Mouse (Mus musculus) macrophage (primary cell): ENCODE measurements around the gene Asxl1. TPM values are rescaled to one million over a fixed set of nuclear protein-coding genes. Genes with fewer than 3 reads are reported as not detected.

Source experiments
- H3K27ac ChIP-seq: fragments of 350-480 bp; formaldehyde crosslinking; 2 replicates; pipeline ENCODE4 v1.9.0; 2021
- H3K36me3 ChIP-seq: fragments of 350-480 bp; formaldehyde crosslinking; 2 replicates; pipeline ENCODE4 v1.9.0; 2021; ENCODE audit errors: inconsistent target
- H3K4me3 ChIP-seq: fragments of 350-480 bp; formaldehyde crosslinking; 2 replicates; pipeline ENCODE4 v1.9.0; 2021; ENCODE audit errors: inconsistent target
- H3K79me2 ChIP-seq: fragments of 350-480 bp; formaldehyde crosslinking; 2 replicates; pipeline ENCODE4 v1.9.0; 2021; ENCODE audit errors: inconsistent target
- WGBS: methylation state at CpG from one replicate; pipeline ENCODE4 v1.1.7; 2026; ENCODE audit warnings: inconsistent platforms; ENCODE audit not compliant: missing documents; 5-methylcytosine and 5-hydroxymethylcytosine counted together
- polyA plus RNA-seq: library from polyadenylated mRNA; stranded (reverse); fragments of 250-400 nt; gene quantifications from 3 replicates; pipeline ENCODE4 v1.2.4, GENCODE M21; 2018; ENCODE audit warnings: inconsistent platforms

Asxl1 gene
- polyA plus RNA-seq, 1 experiment from 2014 or later = 22.9 TPM

GRCm38 (mm10) chr2:153411557-153411956 lies 65.9 kb downstream of the Asxl1 start:
- 69% methylated on average over 9 of the region's 9 CpGs for WGBS
- Histone ChIP-seq H3K36me3 (peaks cover 10% of the 10 kb centered on the region; the same call in 1 of the 2 replicates), H3K4me3 (no peak overlapping the region), H3K79me2 (no peaks in the 10 kb centered on the region), H3K27ac (no peak overlapping the region)

DNA sequence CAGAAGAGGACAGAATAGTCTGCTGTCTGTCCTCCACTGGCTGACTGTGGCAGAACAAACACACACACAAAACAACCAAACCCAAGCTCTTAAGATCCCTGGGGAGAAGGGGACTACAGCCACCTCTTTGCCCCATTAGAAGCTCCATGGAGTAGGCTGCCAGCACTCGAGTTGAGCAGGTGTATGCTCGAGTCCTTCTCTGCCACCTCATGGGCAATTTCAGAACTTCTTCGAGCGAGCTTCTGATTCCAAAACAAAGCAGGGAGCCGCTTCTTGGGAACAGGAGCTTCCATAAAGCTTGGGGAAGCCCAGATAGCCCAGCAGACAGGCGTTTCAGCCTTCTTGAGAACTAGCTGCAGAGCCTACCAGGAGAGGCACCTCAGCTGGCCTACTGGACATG lies 66.9 kb downstream of the Asxl1 start:
- peaks cover 20% of the 10 kb centered on the region for H3K36me3 ChIP-seq

GRCm38 (mm10) chr2:153414607-153415006 lies 69.0 kb downstream of the Asxl1 start:
- Histone ChIP-seq H3K36me3 (peaks cover 38% of the 10 kb centered on the region), H3K27ac (no peak overlapping the region), H3K4me3 (no peak overlapping the region), H3K79me2 (no peaks in the 10 kb centered on the region)
- 63% methylated on average over 2 of the region's 2 CpGs for WGBS

More for the DNA sequence above, 66.9 kb downstream of the Asxl1 start:
- no peaks in the 10 kb centered on the region for H3K79me2 ChIP-seq
- no peak overlapping the region for H3K4me3 ChIP-seq
- H3K27ac ChIP-seq = no peak overlapping the region
- WGBS = 91% methylated on average over 6 of the region's 6 CpGs

GRCm38 (mm10) chr2:153417841-153418240 lies 72.2 kb downstream of the Asxl1 start:
- WGBS = 97% methylated on average over 6 of the region's 12 CpGs
- Histone ChIP-seq H3K36me3 (peaks cover 36% of the 10 kb centered on the region), H3K4me3 (no peak overlapping the region), H3K27ac (no peak overlapping the region), H3K79me2 (no peaks in the 10 kb centered on the region)

GRCm38 (mm10) chr2:153418381-153418780 lies 72.8 kb downstream of the Asxl1 start:
- WGBS = 86% methylated on average over 1 of the region's 1 CpGs
- Histone ChIP-seq H3K27ac (no peak overlapping the region), H3K4me3 (no peak overlapping the region), H3K79me2 (no peaks in the 10 kb centered on the region), H3K36me3 (peaks cover 36% of the 10 kb centered on the region)

GRCm38 (mm10) chr2:153421233-153421632 lies 75.6 kb downstream of the Asxl1 start:
- Histone ChIP-seq H3K36me3 (peaks cover 36% of the 10 kb centered on the region), H3K27ac (no peak overlapping the region), H3K79me2 (no peaks in the 10 kb centered on the region), H3K4me3 (no peak overlapping the region)

GRCm38 (mm10) chr2:153422051-153422450 lies 76.4 kb downstream of the Asxl1 start:
- peaks cover 31% of the 10 kb centered on the region for H3K36me3 ChIP-seq
- no peaks in the 10 kb centered on the region for H3K79me2 ChIP-seq
- H3K27ac ChIP-seq = no peak overlapping the region
- 86% methylated on average over 5 of the region's 5 CpGs for WGBS
- H3K4me3 ChIP-seq = no peak overlapping the region

GRCm38 (mm10) chr2:153423113-153423512 lies 77.5 kb downstream of the Asxl1 start:
- Histone ChIP-seq H3K27ac (no peak overlapping the region), H3K36me3 (peaks cover 20% of the 10 kb centered on the region; the same call in 1 of the 2 replicates), H3K4me3 (no peak overlapping the region), H3K79me2 (no peaks in the 10 kb centered on the region)
- WGBS = 95% methylated on average over 3 of the region's 3 CpGs

GRCm38 (mm10) chr2:153424557-153424956 lies 78.9 kb downstream of the Asxl1 start:
- no peak overlapping the region for H3K4me3 ChIP-seq
- H3K79me2 ChIP-seq = no peaks in the 10 kb centered on the region
- 69% methylated on average over 8 of the region's 8 CpGs for WGBS
- H3K36me3 ChIP-seq = peaks cover 8% of the 10 kb centered on the region; the same call in 1 of the 2 replicates
- no peak overlapping the region for H3K27ac ChIP-seq

GRCm38 (mm10) chr2:153425124-153425844 lies 79.7 kb downstream of the Asxl1 start:
- 90% methylated on average over 4 of the region's 4 CpGs for WGBS
- Histone ChIP-seq H3K27ac (no peak overlapping the region), H3K36me3 (peaks cover under 1% of the 10 kb centered on the region; the same call in 1 of the 2 replicates), H3K4me3 (no peak overlapping the region), H3K79me2 (no peaks in the 10 kb centered on the region)

DNA sequence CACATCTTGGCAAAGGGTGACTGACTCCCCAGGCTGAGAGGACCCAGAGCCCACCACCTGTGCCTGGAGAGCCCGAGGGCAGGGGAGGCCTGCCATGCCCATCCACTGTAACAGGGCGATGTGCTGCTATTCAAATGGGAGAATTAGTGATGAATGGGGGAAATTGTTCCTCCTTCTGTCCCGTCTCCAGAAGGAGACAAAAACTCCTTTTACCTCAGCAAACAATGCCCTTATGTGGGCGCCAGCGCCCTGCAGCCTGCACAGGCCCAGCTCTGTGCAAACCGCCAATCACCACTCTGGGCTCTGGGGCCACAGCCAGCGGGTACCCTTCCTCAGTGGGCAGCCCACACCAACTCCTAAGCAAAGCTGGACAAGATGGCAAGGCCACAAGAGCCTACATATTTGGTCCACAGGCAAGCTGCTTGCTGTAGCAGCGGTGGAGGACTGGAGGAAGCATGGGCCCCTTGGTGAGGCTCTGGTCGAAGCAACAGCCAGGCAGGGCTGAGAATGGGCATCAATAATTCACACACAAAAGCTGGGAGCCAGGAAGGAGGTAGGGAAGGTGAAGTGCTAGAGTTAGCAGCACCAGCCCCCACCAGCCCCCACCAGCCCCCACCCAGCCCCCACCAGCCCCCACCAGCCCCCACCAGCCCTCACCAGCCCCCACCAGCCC lies 80.5 kb downstream of the Asxl1 start:
- WGBS = 95% methylated on average over 9 of the region's 9 CpGs
- H3K4me3 ChIP-seq = no peak overlapping the region
- no peak overlapping the region for H3K27ac ChIP-seq
- no peaks in the 10 kb centered on the region for H3K36me3 ChIP-seq
- H3K79me2 ChIP-seq = no peaks in the 10 kb centered on the region

DNA sequence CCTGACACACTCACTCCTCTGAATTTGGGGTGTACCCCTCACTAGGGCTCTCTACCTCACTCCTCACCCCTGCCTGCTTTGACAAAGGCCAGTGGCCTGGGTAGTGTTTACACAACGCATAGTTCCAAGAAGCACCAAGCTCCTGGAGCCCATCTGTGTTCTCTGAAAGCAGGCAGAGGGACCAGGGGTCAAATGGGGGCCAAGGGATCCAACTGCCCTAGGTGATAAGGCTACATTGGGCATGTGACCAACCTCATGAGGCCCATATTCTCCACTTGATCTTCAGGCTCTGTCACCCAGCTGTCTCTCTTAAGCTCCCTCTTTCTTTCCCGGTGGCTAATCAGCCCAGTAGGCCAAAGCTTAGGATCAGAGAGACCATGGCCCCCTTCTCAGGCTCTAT lies 81.3 kb downstream of the Asxl1 start:
- 78% methylated on average over 2 of the region's 2 CpGs for WGBS
- no peaks in the 10 kb centered on the region for H3K36me3 ChIP-seq
- H3K4me3 ChIP-seq = no peak overlapping the region
- H3K79me2 ChIP-seq = no peaks in the 10 kb centered on the region
- no peak overlapping the region for H3K27ac ChIP-seq

DNA sequence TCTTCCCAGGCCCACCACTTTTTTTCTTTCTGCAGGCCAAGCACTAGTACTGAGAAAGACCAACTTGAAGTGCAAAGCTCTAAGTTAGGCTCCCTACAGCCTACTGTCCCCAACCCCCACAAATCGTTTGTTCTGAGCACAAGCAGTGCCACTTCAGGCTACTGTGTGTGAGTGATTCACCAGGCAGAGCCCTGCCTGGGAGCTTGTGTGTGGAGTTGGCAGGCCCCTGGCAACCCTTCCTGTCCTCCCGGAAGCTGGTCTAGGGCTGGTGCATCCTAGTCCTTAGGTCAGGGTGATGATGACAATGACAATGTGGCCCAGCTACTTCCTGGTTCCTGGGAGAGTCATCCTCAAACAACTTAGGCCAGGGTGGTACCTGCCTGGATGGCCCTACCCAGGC lies 82.9 kb downstream of the Asxl1 start:
- H3K36me3 ChIP-seq = 0 out of 2 replicates have a peak, but pooled peaks cover under 1% of the 10 kb centered on the region
- no peak overlapping the region for H3K27ac ChIP-seq
- no peaks in the 10 kb centered on the region for H3K79me2 ChIP-seq
- H3K4me3 ChIP-seq = no peak overlapping the region
- WGBS = 84% methylated on average over 2 of the region's 2 CpGs

DNA sequence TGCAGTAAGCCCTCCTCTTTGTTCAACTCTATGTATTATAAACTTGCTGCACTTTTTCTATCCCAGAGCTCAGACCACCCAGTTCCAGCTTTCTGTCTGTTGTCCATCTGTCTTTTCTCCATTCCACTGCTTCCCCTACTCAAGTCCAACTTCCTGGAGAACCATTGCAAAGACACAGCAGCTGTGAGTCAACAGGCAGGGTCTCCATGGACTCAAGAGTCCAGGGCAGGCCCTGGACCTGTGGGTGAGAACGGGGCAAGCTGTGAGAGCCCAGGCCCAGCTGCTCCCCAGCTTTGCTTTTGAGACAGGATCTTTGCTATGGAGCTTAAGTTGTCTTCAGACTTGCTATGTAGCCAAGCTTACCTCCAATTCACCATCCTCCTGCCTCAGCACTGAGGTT lies 84.9 kb downstream of the Asxl1 start:
- Histone ChIP-seq H3K27ac (no peak overlapping the region), H3K36me3 (0 out of 2 replicates have a peak, but pooled peaks cover 5% of the 10 kb centered on the region), H3K79me2 (no peaks in the 10 kb centered on the region), H3K4me3 (no peak overlapping the region)
- WGBS = 100% methylated on average over 1 of the region's 1 CpGs

DNA sequence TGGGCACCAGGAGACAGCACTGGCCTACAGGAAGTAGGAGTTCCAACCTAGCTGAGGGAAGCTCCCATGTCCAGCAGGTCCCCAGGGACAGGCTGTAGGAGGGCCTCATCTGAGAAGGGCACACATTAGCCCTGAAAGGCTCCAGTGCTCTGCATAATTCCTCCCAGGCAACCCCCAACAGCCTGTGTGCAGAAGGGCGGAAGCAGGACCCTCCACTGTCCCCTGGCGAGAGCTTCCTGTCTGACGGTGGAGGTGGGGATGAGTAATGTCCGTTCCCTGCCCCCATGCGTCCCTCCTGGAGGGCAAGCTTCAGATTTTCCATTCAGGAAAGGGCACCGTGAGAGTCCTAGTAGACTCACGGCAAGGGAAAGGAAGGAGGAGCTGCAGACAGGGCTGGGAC lies 86.9 kb downstream of the Asxl1 start:
- Histone ChIP-seq H3K36me3 (0 out of 2 replicates have a peak, but pooled peaks cover 5% of the 10 kb centered on the region), H3K4me3 (no peak overlapping the region), H3K79me2 (no peaks in the 10 kb centered on the region), H3K27ac (no peak overlapping the region)
- WGBS = 84% methylated on average over 7 of the region's 7 CpGs
